Mouse (Mus musculus): Measurements from ENCODE around the gene Mrpl46.

Mrpl46 gene

DNA sequence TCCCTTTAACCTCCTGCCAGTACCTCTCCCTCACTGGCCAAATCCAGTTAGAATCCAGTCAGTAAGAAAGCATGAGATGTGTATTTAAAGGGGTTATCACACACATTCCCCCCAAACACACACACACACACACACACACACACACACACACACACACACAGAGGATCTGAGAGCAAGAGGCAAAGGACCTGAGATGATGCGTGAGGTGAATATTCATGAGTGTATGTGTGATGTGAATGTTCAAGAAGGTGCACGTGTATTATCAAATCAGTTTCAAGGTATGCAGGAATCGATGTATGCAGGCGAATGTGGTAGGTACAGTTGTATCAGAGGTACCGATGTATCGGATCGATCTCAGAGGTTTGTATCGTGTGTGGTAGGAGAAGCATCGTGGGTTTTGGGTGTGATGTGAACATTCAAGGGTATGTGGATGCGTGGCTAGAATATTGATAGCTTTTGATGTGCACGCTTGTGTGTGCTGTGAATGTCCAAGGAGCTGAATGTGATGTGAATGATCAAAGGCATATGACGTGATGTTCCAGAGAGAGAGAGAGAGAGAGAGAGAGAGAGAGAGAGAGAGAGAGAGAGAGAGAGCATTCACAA, 15.3 kb downstream of the Mrpl46 start:
- no peak for DNase-seq (ENCODE audit: low spot score in 2 of 2)

DNA sequence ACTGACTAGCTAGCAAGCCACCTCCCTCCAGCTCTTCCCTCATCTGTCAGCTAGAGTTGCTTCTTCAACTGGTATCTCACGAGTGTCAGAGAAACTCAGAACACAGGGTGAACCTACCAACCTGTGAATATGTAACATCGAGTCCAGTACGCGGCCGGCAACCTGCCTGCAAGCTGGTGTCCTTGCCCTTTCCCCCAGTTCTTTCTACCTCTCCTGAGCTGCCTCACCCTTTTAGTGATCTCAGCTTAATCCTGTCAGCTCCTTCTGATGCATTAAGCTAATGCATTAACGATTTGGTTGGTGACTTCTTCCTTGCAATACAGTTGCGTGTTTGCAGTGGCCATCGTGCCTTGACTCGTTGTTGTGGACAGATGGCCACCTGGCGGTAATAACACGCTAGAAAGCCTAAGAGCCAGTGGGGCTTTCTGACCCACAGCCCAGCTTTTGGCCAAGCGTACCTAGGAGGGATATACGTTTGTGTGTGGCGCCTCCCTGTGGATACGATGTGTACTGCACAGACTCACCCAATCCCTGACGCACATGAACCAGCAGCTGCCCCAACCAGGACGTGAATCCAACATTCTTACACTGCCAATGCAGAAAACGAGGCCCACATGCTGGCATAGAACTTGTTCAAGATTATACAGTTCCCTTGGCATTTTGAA, 17.2 kb downstream of the Mrpl46 start:
- peak; percentile 79 to 88 for DNase-seq (ENCODE audit: low spot score in 2 of 2)

DNA sequence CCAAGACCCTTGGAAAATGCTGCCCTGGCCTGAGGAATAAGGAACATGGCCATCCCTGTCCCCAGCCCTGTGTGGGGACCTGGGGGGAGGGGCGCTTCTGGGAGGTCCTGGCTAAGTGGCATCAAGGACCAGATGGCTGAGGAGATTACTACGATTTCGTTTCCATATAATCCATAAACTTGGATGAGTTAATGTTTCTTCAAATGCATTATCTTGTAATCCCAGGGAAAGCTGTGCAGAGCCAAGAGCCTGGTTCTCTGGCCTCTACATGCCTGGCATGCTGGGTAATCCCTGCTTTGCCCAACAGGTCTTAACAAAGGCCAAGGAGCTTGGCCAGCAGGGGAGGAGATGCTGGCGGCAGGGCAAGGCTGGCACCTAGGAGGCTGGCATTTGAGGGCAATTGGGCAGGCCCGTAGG, 18.1 kb downstream of the Mrpl46 start:
- DNase-seq (ENCODE audit: low spot score in 2 of 2) = no peak

DNA sequence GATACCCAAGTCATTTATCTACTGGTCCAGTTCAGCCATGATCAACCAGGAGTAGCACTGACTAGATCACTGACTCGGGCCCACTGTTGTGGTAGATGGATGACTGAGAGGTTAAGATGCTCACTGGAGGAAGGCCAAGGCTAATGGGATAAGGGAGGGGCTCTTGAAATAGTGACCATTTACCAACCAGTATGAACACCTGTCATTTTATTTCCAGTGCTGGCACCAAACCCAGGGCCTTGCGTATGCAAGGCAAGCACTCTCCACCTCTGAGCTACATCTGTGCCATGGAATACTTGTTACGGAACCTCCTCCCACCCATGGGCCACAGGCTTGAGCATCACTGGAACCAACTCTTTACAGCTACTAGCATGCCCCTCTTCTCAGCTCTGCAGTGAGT, 19.5 kb downstream of the Mrpl46 start:
- DNase-seq (ENCODE audit: low spot score in 2 of 2) = no peak

DNA sequence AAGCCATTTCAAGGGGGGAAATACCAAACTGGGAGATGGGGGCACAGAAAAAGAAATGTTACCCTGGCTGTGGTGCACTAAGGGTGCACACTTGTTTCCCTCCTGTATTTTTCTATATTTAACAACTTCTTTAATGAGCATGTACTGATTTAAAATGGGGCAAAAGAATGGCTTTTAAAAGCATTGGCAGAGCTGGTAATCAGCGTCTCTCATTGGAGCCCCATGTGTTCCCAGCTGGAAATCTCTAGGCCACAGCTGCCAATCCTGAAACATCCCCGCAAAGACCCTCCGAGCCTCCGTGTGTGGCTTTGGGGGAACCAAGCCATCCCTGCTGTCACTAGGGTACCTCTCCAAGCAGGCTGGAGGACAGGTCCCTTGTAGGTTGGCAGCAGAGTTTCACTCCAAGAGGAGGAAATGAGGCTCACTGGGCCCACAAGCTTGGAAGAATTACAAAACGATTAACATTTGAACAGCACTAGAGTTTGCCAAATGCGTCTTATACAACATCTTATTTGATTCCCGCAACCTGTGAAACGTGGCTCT, 28.8 kb downstream of the Mrpl46 start:
- DNase-seq (ENCODE audit: low spot score in 2 of 2) = no peak

DNA sequence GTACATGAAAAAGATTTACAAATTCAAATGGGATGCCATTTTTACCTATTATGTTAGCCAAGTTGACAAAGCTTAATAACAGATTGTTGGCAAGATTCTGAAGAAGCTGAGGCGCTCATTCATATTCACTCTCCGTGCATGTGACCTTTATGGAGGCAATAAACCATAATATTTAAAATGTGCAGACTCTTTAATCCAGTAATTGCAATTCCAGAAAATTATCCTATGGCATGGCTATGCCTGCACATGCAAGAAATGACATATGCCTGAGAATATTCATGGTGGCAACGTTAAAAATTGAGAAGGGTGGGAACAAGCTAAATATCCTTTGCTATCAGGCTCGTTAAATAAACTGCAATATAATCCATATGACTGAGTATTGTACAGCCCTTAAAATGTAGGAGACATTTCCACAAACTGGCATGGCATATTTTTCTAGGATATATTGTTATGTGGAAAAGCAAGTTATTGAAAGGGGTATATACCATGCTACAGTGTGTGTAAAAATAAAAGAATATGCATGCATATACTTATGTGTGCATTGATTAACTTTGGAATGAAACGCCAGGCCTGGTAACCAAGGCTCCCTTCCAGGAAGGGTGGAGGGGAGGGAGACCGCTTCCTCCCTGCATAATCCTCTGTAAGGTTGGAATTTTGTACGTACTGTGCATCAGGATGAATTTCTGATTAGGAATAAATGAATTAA, 29.4 kb downstream of the Mrpl46 start:
- no peak for DNase-seq (ENCODE audit: low spot score in 2 of 2)

DNA sequence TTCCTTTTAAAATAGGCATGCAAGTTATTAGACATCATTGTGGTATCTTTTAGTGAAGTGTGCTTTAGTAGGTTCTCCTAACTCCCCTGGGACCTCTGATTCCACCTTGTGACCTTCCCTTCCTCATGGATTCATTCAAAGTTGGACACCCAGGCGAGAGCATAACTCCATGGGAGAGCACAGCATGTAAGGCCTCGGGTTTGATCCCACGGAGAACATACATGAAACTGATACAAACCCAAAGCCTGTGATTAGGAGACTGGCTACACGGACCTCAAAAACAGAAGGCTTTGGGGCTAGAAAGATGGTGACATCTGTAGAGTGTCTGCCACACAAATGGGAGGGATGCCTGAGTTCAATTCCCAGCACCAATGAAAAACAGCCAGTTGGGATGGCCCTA, 30.4 kb downstream of the Mrpl46 start:
- DNase-seq (ENCODE audit: low spot score in 2 of 2) = no peak

DNA sequence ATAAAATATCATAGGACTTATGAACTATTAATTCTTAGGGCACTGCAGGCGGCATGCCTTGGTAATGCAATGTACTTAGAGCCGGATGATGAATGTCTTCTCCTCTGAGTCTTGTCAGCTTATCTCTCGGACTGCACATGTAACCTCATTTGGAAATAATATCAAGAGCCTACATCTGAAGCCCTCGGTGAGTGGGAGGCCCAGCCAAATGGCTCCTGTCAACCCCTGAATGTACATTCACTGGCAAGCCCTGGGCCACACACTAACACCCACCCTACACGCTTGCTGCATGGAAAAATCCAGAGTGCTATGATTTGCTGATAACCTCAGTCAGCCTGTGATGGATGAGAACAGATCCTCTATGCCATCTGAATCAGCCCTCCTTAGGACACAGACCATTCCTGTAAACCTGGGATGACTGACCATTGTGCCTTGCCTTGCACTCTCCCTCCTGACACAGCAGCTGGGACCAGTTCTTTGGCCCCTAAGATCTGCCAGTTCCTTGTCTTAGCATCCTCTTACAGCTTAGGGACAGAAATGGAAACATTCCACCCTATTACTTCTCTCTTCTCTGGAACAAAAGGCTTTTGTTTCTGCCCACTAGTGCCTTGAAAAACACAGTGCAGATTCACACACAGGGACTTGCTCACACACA, 39.5 kb downstream of the Mrpl46 start:
- no peak for DNase-seq (ENCODE audit: low spot score in 2 of 2)

DNA sequence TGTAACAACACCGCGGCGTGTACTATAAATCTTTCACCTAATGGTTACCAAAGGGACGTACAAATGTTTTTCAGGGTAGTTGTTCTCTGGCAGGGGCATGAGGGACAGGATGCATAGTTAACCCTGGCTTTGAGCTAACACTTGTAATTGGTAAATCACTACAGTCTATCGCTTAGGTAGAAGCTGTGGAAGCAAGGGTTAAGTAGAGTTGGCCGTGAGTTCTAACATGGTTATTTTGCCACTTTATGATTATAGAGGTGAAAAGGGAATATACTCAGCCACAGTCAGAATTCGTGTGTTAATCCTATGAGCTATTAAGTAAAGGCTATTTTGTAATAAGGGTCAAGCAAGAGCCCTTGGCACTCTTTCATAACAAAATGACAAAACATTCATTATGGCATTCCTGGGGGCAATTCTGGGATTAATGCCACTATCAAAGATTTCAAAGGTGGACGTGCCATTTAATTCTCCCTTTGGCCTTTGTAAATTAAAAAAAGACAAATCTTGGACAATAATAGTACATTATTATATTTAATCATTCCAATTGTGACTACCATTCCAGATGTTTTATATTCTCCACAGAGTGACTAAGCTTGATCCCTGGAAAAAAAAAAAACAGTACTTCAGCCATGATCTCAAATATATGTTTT, 43.9 kb downstream of the Mrpl46 start:
- DNase-seq (ENCODE audit: low spot score in 2 of 2) = no peak

DNA sequence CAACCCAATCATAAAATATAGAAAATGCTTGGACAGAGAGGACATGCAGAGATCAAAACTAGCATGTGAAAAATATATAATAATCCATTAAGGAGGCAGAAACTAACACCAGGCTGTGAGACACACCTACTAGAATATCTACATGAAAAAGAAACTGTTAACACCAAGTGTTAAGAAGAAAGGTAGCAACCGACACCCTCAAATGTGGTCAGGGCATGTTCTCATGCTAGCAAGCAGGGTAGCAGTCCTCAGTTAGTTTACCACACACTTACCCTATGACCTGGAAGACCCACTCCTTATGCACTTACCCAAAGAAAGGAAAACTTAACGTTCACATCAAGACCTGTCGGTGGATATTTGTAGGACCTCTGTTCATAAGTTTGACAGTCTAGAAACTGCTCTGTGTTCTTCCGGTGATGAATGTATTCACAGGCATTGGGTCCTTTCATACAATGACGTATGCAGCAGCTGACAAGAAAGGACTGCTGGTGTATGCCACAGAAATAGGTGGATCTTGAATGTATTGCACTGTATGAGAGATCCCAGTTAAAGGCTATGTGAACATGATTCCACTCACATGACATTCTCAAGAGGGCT, 45.6 kb downstream of the Mrpl46 start, which contains the start of gene Ntrk3:
TSS of gene Ntrk3 (minus strand) at position 399 of the 597 bp plus-strand sequence.
- DNase-seq (ENCODE audit: low spot score in 2 of 2) = no peak

DNA sequence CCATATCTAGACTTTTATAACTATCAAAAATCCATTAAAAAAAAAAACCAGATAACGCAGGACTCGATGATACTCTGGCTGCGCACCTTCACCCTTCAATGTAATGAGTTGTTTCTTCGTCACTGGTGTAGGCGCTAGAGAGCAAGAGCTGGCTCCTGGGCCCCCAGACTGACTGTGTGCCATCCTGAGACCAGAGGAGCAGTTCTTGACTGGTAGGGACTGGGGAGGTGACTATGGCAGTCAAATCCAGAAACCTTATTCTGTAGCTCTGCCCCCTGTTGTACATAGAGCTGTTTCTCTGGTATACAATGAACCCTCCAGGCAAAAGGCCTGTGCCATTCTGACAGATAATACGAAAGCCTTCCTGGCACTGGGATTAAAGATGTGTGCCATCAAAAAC, 46.1 kb downstream of the Mrpl46 start:
- no peak for DNase-seq (ENCODE audit: low spot score in 2 of 2)

DNA sequence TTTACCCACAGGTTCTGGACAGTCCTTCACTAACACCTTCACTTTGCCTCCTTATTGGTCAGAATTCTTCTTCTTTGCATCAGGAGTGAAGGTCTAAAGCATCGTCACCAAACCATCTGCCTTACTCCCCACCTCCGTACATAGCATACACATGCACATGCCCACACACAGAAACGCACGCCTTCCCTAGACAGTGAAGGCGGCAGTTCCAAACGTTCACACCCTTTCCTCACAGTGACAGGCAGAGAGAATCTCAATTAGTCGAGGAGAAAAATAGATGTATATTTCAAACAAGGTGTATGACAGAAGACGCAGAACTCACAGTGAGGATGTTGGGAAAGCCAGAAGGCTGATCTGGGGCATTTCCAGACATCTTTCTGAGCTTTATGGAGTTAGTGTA, 51.9 kb downstream of the Mrpl46 start:
- peak in 1 of 2 experiments; percentile 49 for DNase-seq (ENCODE audit: low spot score in 2 of 2)
